Mouse (Mus musculus): ENCODE data around the gene Pa2g4. TPM values are rescaled to one million over a fixed set of nuclear protein-coding genes. Genes with fewer than 3 reads are reported as not detected.

The Pa2g4 gene
- polyA plus RNA-seq, 2 experiments from 2014 or later: 136 to 160 TPM

Other genes starting within 250 kb of the Pa2g4 start
- 100 to 1,000 TPM in 1 of 2 experiments, 10 to 100 TPM in 1; 96.7 to 115 TPM for gene Cnpy2, start 243.5 kb downstream of the Pa2g4 start, polyA plus RNA-seq (2017; shearing (Covaris generic))
- gene Cs, start 228.3 kb downstream of the Pa2g4 start, polyA plus RNA-seq (2017; shearing (Covaris generic)): 100 to 1,000 TPM; 145 to 149 TPM
- 10 to 100 TPM; 14.3 to 20.3 TPM for gene Coq10a, start 197.0 kb downstream of the Pa2g4 start, polyA plus RNA-seq (2017; shearing (Covaris generic))
- 1 to 10 TPM; 2.6 to 4.5 TPM for gene Ankrd52, start 188.9 kb downstream of the Pa2g4 start, polyA plus RNA-seq (2017; shearing (Covaris generic))
- not detected for gene Slc39a5, start 164.8 kb downstream of the Pa2g4 start, polyA plus RNA-seq (2017; shearing (Covaris generic))
- 10 to 100 TPM; 75.0 to 81.0 TPM for gene Nabp2, start 154.5 kb downstream of the Pa2g4 start, polyA plus RNA-seq (2017; shearing (Covaris generic))
- 10 to 100 TPM; 26.1 to 39.3 TPM for gene Rnf41, start 154.3 kb downstream of the Pa2g4 start, polyA plus RNA-seq (2017; shearing (Covaris generic))
- gene Smarcc2, start 106.7 kb downstream of the Pa2g4 start, polyA plus RNA-seq (2017; shearing (Covaris generic)): 10 to 100 TPM; 53.8 to 54.8 TPM
- gene Myl6, start 71.8 kb downstream of the Pa2g4 start, polyA plus RNA-seq (2017; shearing (Covaris generic)): 1,000 to 10,000 TPM; 1,113 TPM
- 1 to 10 TPM; 2.0 to 6.9 TPM for gene Myl6b, start 67.3 kb downstream of the Pa2g4 start, polyA plus RNA-seq (2017; shearing (Covaris generic))
- 10 to 100 TPM; 77.5 to 80.7 TPM for gene Esyt1, start 40.1 kb downstream of the Pa2g4 start, polyA plus RNA-seq (2017; shearing (Covaris generic))
- gene Zc3h10, start 18.2 kb downstream of the Pa2g4 start, polyA plus RNA-seq (2017; shearing (Covaris generic)): 10 to 100 TPM in 1 of 2 experiments, 1 to 10 TPM in 1; 6.4 to 10.1 TPM
- 1,000 to 10,000 TPM; 5,950 to 7,803 TPM for gene Rpl41, start 16.7 kb downstream of the Pa2g4 start, polyA plus RNA-seq (2017; shearing (Covaris generic))
- 1 to 10 TPM; 4.1 to 4.2 TPM for gene Erbb3, start 23.7 kb upstream of the Pa2g4 start, polyA plus RNA-seq (2017; shearing (Covaris generic))
- 1,000 to 10,000 TPM; 1,759 to 1,796 TPM for gene Rps26, start 60.8 kb upstream of the Pa2g4 start, polyA plus RNA-seq (2017; shearing (Covaris generic))
- 100 to 1,000 TPM; 103 to 107 TPM for gene Ikzf4, start 80.0 kb upstream of the Pa2g4 start, polyA plus RNA-seq (2017; shearing (Covaris generic))
- gene Suox, start 108.1 kb upstream of the Pa2g4 start, polyA plus RNA-seq (2017; shearing (Covaris generic)): 10 to 100 TPM; 15.3 to 17.9 TPM
- 10 to 100 TPM; 50.7 to 59.5 TPM for gene Rab5b, start 130.3 kb upstream of the Pa2g4 start, polyA plus RNA-seq (2017; shearing (Covaris generic))
- gene Pmel, start 138.2 kb upstream of the Pa2g4 start, polyA plus RNA-seq (2017; shearing (Covaris generic)): 1 to 10 TPM; 2.6 to 5.7 TPM
- gene Cdk2, start 139.0 kb upstream of the Pa2g4 start, polyA plus RNA-seq (2017; shearing (Covaris generic)): 10 to 100 TPM; 24.0 to 29.2 TPM
- gene Dgka, start 178.9 kb upstream of the Pa2g4 start, polyA plus RNA-seq (2017; shearing (Covaris generic)): 100 to 1,000 TPM; 269 to 295 TPM
- gene Pym1, start 181.9 kb upstream of the Pa2g4 start, polyA plus RNA-seq (2017; shearing (Covaris generic)): 10 to 100 TPM; 64.1 to 79.7 TPM
- not detected for gene Mmp19, start 224.9 kb upstream of the Pa2g4 start, polyA plus RNA-seq (2017; shearing (Covaris generic))
- gene Dnajc14, start 238.1 kb upstream of the Pa2g4 start, polyA plus RNA-seq (2017; shearing (Covaris generic)): 10 to 100 TPM; 54.4 to 68.5 TPM
- gene Tmem198b, start 238.4 kb upstream of the Pa2g4 start, polyA plus RNA-seq (2017; shearing (Covaris generic)): 1 to 10 TPM; 3.3 to 3.4 TPM

Data from activated CD4-positive, CD25-positive, alpha-beta regulatory T cell, adult 4 months (primary cell).